Mouse (Mus musculus) limb, embryonic 14.5 days (tissue): ENCODE measurements around the gene Abcb9. TPM values are rescaled to one million over a fixed set of nuclear protein-coding genes. Genes with fewer than 3 reads are reported as not detected.

Source experiments
- ATAC-seq: fragments of 200-750 bp; cut with Nextera tagmentation; 2 replicates; pipeline ENCODE4 v1.8.0; 2017; ENCODE audit warnings: low read depth, moderate number of reproducible peaks, moderate TSS enrichment; ENCODE audit not compliant: low FRiP score
- DNase-seq: peaks from one replicate; pipeline ENCODE4 v3.0.0-alpha.2; 2015; ENCODE audit warnings: low spot score
- H3K27ac ChIP-seq: fragments of 300-500 bp; sonication (generic); replicated peaks from 2 replicates; pipeline ENCODE4 v1.5.1; 2014; ENCODE audit warnings: low read depth, mild to moderate bottlenecking, low read length, moderate library complexity, mixed read lengths
- H3K27me3 ChIP-seq: fragments of 300-500 bp; sonication (generic); 2 replicates; pipeline ENCODE4 v1.6.1; 2014; ENCODE audit warnings: low read length, mixed read lengths; ENCODE audit not compliant: control insufficient read depth, insufficient read depth
- H3K36me3 ChIP-seq: fragments of 300-500 bp; sonication (generic); 2 replicates; pipeline ENCODE4 v1.6.1; 2014; ENCODE audit warnings: mild to moderate bottlenecking, low read length, moderate library complexity, mixed read lengths; ENCODE audit not compliant: control insufficient read depth, insufficient read depth
- H3K4me1 ChIP-seq: fragments of 300-500 bp; sonication (generic); 2 replicates; pipeline ENCODE4 v1.6.1; 2014; ENCODE audit warnings: antibody characterized with exemption, low read length, mixed read lengths; ENCODE audit not compliant: control insufficient read depth, insufficient read depth
- H3K4me2 ChIP-seq: fragments of 300-500 bp; sonication (generic); replicated peaks from 2 replicates; pipeline ENCODE4 v1.6.1; 2014; ENCODE audit warnings: low read depth, mild to moderate bottlenecking, low read length, moderate library complexity; ENCODE audit not compliant: severe bottlenecking
- H3K4me3 ChIP-seq: fragments of 300-500 bp; sonication (generic); replicated peaks from 2 replicates; pipeline ENCODE4 v1.5.1; 2014; ENCODE audit warnings: low read length
- H3K9ac ChIP-seq: fragments of 300-500 bp; sonication (generic); 2 replicates; pipeline ENCODE4 v1.6.1; 2014; ENCODE audit warnings: mild to moderate bottlenecking, low read depth, low read length, moderate library complexity; ENCODE audit not compliant: severe bottlenecking
- H3K9me3 ChIP-seq: fragments of 300-500 bp; sonication (generic); 2 replicates; pipeline ENCODE4 v1.6.1; 2016; ENCODE audit warnings: low read length; ENCODE audit not compliant: control insufficient read depth
- POLR2A ChIP-seq: fragments of 200-500 bp; IDR thresholded peaks from 2 replicates; pipeline ENCODE4 v1.8.0; 2012; ENCODE audit warnings: inconsistent platforms, mild to moderate bottlenecking, moderate library complexity, borderline replicate concordance; ENCODE audit not compliant: insufficient read depth, insufficient read length; ENCODE audit errors: extremely low read depth
- WGBS: fragments of 180-500 bp; shearing (Covaris S2); extraction: QIAGEN DNeasy Blood & Tissue Kit; methylation state at CpG from one replicate; pipeline ENCODE4 v1.1.7; 2014; 5-methylcytosine and 5-hydroxymethylcytosine counted together
- polyA plus RNA-seq, 2 experiments: library from polyadenylated mRNA; depleted of rRNA in 1 of 2; stranded (reverse) in 1 of 2; unstranded in 1 of 2; fragments of >200 nt; fragmentation: Nextera tagmentation in 1 of 2; extraction: Ambion mirVana in 1 of 2; gene quantifications; 2 replicates each; pipeline versions ENCODE4 v1.2.1 to v1.2.3; 2012 to 2014

Gene Abcb9
- polyA plus RNA-seq, 2 experiments, result 2.2 to 2.6 TPM

DNA sequence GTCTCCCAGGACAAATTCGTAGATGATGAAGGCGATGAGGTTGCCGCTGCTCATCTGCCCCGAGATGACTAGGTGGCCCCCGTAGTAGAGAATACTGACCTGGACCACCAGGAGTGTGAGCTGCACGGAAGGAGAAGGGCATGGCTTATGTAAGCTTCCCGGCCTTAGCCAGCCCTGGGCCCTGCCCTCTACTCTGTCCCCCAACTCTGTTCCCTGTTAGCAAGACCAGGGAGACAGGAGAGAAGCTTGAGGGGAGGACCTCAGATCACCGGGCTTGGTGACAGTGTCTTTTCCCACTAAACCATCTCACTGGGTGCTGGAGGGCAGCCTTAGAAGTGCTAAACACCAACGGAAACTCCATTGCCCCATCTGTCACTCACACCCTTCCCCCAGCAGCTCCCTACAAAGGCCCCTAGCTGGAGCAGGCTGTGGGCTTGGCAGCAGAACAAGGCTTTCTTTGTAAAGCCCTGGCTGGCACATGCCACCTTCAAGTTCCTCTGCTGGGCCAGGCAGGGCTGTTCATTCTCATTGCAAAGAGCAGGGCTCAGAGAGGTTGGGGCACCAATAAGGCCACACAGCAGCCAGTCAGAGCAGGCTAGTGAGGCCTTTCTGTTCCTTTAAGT lies 16.7 kb downstream of the Abcb9 start:
- H3K4me3 ChIP-seq, result no peak overlapping the region
- ATAC-seq (no peak), DNase-seq (peak; percentile 37)
- 52% methylated on average over 9 of the region's 9 CpGs for WGBS
- peak overlapping the region; percentile 12 for H3K9ac ChIP-seq
- no peaks in the 10 kb centered on the region for H3K36me3 ChIP-seq
- H3K27me3 ChIP-seq, result no peaks in the 10 kb centered on the region
- peak overlapping the region; percentile 18; the same call in 1 of the 2 replicates for H3K4me2 ChIP-seq
- no peaks in the 10 kb centered on the region for H3K9me3 ChIP-seq
- H3K4me1 ChIP-seq, result peaks cover 9% of the 10 kb centered on the region; the same call in 1 of the 2 replicates
- TF ChIP-seq POLR2A, result no peak
- peak overlapping the region; percentile 38; the same call in 1 of the 2 replicates for H3K27ac ChIP-seq

DNA sequence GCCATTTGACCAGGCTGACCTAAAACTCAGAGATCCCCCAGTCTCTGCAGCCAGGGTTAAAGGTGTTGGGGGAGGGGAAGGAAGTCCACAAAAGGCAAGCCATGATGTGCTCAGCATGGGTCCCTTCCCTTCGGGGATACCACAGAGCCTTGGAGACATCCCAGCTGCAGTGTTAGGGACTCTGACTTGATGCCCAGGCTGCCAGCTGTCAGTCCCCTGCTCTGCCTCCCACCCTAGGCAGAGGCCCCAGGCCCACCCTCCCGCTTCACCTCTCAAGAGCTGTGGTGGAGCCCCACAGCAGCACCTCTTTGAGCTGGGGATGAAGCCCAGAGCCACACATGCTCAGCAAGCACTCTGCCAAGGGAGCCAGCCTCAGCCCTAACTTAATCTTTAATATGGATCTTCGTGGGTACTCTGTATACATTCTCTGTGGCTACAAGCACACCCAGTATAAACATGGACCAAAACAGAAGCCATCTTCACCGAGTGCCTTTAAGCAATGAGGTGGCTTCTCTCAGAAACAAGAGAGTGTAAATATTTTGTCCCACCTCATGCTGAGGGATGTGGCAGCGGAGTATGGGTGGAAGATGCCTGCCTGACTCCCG lies 17.6 kb downstream of the Abcb9 start:
- WGBS, result 60% methylated on average over 6 of the region's 6 CpGs
- DNase-seq (no peak), ATAC-seq (no peak)
- H3K36me3 ChIP-seq, result no peaks in the 10 kb centered on the region
- H3K4me2 ChIP-seq, result no peak overlapping the region; the same call in 1 of the 2 replicates
- no peak for TF ChIP-seq POLR2A
- H3K9ac ChIP-seq, result peak overlapping the region; percentile 12; the same call in 1 of the 2 replicates
- no peaks in the 10 kb centered on the region for H3K9me3 ChIP-seq
- H3K27ac ChIP-seq, result no peak overlapping the region
- H3K4me1 ChIP-seq, result peaks cover 9% of the 10 kb centered on the region; the same call in 1 of the 2 replicates
- H3K4me3 ChIP-seq, result no peak overlapping the region
- no peaks in the 10 kb centered on the region for H3K27me3 ChIP-seq

GRCm38 (mm10) chr5:124077241-124077640 lies 18.4 kb downstream of the Abcb9 start:
- Histone ChIP-seq H3K9me3 (no peaks in the 10 kb centered on the region), H3K4me2 (no peak overlapping the region), H3K27me3 (no peaks in the 10 kb centered on the region), H3K4me3 (no peak overlapping the region), H3K36me3 (no peaks in the 10 kb centered on the region), H3K27ac (no peak overlapping the region), H3K4me1 (peaks cover 9% of the 10 kb centered on the region; the same call in 1 of the 2 replicates), H3K9ac (no peak overlapping the region)
- DNase-seq, result no peak
- ATAC-seq, result no peak
- 86% methylated on average over 13 of the region's 13 CpGs for WGBS
- no peak for TF ChIP-seq POLR2A

GRCm38 (mm10) chr5:124076559-124076958 lies 19.0 kb downstream of the Abcb9 start:
- Histone ChIP-seq H3K36me3 (no peaks in the 10 kb centered on the region), H3K4me2 (no peak overlapping the region), H3K4me3 (no peak overlapping the region), H3K27ac (no peak overlapping the region), H3K27me3 (no peaks in the 10 kb centered on the region), H3K4me1 (peaks cover 9% of the 10 kb centered on the region; the same call in 1 of the 2 replicates), H3K9me3 (no peaks in the 10 kb centered on the region), H3K9ac (no peak overlapping the region)
- TF ChIP-seq POLR2A, result no peak
- no peak for DNase-seq
- 49% methylated on average over 9 of the region's 9 CpGs for whole genome bisulfite sequencing
- ATAC-seq, result no peak

GRCm38 (mm10) chr5:124075716-124076115 lies 19.9 kb downstream of the Abcb9 start:
- no peak overlapping the region for H3K9ac ChIP-seq
- no peak overlapping the region for H3K4me2 ChIP-seq
- no peak overlapping the region for H3K4me3 ChIP-seq
- DNase-seq, result no peak
- WGBS, result 63% methylated on average over 9 of the region's 9 CpGs
- H3K4me1 ChIP-seq, result peaks cover 9% of the 10 kb centered on the region; the same call in 1 of the 2 replicates
- no peak for ATAC-seq
- no peak overlapping the region for H3K27ac ChIP-seq
- no peak for TF ChIP-seq POLR2A
- no peaks in the 10 kb centered on the region for H3K9me3 ChIP-seq
- H3K27me3 ChIP-seq, result no peaks in the 10 kb centered on the region
- H3K36me3 ChIP-seq, result no peaks in the 10 kb centered on the region
